Mouse (Mus musculus): ENCODE results near the gene Slc35a3. TPM values are rescaled to one million over a fixed set of nuclear protein-coding genes. Genes with fewer than 3 reads are reported as not detected.

Gene Slc35a3
- polyA plus RNA-seq, 1 experiment from 2014 or later: 21.7 TPM

DNA sequence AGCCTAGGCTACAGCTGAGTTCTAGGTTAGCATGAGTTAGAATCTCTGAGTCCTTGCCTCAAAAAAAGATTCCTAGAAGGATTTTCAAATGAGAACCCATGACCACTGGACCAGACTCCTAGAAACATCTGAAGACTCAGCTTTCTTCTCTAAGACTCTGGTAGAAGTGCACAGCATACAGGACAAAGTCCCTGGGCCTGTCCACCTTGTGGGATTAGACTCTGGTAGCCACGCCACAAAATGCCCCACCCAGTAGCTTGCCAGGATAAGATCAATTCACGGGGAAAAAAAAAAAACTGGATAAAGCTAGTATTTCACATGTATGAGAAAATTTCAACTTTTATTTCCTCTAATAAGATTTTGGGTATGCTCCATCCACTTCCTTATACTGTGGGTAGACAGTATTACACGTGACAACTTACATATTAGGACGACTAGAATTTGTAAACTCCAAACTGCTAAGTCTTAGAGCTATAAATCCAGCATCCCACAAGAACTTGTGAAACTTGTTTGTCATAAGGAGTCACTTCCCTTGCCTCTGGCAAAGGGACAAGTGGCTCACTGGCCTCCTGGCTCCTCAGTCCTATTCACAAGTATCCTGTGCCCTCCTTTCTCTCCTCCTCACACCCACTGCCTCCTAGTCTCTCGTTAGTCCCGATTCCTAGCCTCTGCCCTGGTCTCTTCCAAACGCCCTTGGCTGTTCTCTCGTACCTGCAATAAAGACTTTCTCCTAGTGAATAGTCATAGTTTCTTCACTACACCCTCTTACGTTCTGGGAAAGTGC lies 74.7 kb downstream of the Slc35a3 start:
- no peak overlapping the region; the same call in 1 of the 2 replicates for H3K27ac ChIP-seq
- H3K36me3 ChIP-seq (ENCODE audit: inconsistent target): peaks cover 39% of the 10 kb centered on the region
- 71% methylated on average over 9 of the region's 9 CpGs for WGBS (ENCODE audit: missing documents)
- H3K4me3 ChIP-seq (ENCODE audit: inconsistent target): no peak overlapping the region
- no peaks in the 10 kb centered on the region for H3K79me2 ChIP-seq (ENCODE audit: inconsistent target)

DNA sequence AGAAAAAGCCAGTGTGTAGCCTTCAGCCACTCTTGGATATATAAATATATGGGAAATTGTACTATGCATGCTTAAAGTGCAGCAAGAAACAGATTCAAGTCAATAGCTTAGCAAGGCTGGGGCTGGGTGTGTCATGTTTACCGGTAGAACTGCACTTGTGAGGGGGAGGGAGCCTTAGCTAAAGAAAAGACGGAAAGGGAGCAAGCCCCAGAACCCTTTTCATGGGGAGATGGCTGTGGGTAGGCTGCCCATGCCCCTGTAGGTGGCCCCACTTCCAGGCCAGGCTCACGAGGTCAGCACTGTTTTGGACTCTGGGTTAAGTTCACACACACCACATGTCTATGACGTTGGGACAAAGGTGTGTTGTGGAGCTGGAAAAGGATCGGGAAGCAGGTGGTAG lies 76.8 kb downstream of the Slc35a3 start:
- Histone ChIP-seq H3K27ac (no peak overlapping the region), H3K4me3 (ENCODE audit: inconsistent target) (no peak overlapping the region), H3K79me2 (ENCODE audit: inconsistent target) (no peaks in the 10 kb centered on the region), H3K36me3 (ENCODE audit: inconsistent target) (peaks cover 40% of the 10 kb centered on the region)
- WGBS (ENCODE audit: missing documents): 87% methylated on average over 4 of the region's 5 CpGs

DNA sequence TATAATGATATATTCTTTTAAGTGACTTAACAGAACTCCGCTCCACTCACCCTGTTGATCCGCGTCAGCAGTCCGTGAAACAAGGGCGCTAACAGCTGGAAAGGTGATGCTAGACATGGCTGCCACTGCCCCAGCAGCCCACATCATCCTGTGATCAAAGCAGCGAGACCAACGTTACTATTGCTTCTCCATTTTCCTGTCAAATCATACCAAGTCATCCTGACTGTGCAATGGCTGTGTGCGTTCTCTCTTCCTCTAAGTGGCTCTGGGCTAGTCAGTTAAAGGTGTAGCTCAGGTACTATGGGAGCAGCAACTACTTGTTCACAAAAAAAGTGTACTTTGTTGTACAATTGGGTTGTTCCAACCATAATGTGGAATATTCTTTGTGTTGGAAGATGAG lies 77.8 kb downstream of the Slc35a3 start:
- WGBS (ENCODE audit: missing documents): 63% methylated on average over 8 of the region's 8 CpGs
- H3K79me2 ChIP-seq (ENCODE audit: inconsistent target): no peaks in the 10 kb centered on the region
- no peak overlapping the region for H3K4me3 ChIP-seq (ENCODE audit: inconsistent target)
- H3K27ac ChIP-seq: peak overlapping the region; percentile 22; the same call in 1 of the 2 replicates
- H3K36me3 ChIP-seq (ENCODE audit: inconsistent target): peaks cover 30% of the 10 kb centered on the region

DNA sequence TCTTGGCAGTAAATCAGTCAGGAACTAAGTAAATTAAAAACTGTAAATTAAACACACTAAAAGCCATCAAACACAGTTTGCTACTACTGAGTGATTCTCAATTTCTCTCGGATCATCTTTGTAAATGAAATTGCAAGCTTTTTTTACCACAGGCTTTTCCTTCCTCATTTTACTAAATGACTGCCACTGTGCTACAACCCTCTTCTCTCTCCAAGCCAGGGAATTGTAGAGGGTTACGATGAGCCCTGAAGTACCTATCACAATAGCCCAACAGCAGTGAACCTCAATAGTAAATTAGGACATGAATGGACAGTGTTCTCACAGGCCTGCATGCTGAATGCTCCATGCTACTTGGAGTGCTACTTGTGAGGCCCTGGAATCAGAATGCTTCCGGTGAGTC lies 78.5 kb downstream of the Slc35a3 start:
- 38% methylated on average over 3 of the region's 3 CpGs for WGBS (ENCODE audit: missing documents)
- Histone ChIP-seq H3K27ac (peak overlapping the region; percentile 22), H3K79me2 (ENCODE audit: inconsistent target) (no peaks in the 10 kb centered on the region), H3K36me3 (ENCODE audit: inconsistent target) (peaks cover 26% of the 10 kb centered on the region), H3K4me3 (ENCODE audit: inconsistent target) (no peak overlapping the region)

DNA sequence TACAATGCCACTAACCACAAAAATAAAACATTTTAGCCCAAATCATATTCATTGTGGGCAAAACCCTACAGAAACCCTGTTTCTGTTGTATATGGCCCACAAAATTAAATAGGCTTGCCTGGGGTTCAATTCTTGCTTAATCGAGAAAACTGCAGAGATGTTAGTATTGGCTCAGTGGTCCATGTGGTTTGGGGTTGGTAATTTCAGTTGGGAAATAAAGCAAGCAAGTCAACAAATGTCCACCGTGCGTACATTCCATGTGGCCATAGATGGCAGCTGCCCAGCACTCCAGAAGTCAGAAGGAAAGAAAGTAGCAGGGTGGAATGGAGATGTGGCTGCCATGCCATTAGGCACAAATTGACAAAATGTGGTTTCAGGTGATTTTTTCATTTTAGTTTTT lies 79.7 kb downstream of the Slc35a3 start:
- H3K79me2 ChIP-seq (ENCODE audit: inconsistent target): no peaks in the 10 kb centered on the region
- peaks cover 26% of the 10 kb centered on the region for H3K36me3 ChIP-seq (ENCODE audit: inconsistent target)
- WGBS (ENCODE audit: missing documents): 37% methylated on average over 3 of the region's 3 CpGs
- no peak overlapping the region for H3K4me3 ChIP-seq (ENCODE audit: inconsistent target)
- no peak overlapping the region for H3K27ac ChIP-seq

DNA sequence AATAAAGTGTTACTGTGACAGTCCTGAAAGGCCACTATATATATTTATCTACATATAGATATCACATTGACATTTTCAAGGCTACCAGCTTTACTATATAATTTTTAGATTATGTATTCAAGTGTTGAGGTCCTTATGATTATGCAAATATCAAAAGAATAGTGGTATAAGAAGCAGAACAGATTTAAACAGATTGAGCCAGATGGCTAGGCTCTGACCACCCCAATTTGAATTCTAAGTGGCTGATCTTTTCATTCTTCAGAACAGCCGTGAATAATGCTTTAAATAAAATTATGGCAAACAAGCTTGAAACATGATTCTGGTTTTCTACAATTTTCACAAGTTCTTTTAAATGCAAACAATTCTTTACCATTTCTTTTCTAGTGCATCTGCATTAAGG lies 81.2 kb downstream of the Slc35a3 start:
- no peak overlapping the region for H3K4me3 ChIP-seq (ENCODE audit: inconsistent target)
- H3K27ac ChIP-seq: no peak overlapping the region
- H3K36me3 ChIP-seq (ENCODE audit: inconsistent target): peaks cover 23% of the 10 kb centered on the region
- no peaks in the 10 kb centered on the region for H3K79me2 ChIP-seq (ENCODE audit: inconsistent target)
- 92% methylated on average over 1 of the region's 1 CpGs for WGBS (ENCODE audit: missing documents)

DNA sequence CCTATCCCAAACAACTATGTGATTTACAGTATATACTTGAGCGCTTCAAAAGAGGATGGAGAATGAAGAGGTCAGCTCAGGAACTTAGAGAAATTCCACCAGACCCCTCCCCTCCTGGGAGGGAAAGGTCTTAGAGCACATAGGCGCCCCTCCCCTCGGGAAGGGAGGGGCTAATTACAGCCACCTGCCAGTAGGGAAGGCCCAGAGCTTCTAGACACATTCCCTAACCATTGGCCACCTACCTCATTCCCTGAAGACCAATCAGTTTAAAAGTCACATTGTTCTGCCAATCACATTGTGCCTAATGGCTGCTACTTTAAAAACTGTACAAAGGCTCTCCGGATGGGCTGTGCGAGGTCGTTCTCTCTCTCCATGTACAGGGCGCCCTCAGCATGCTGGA lies 90.0 kb downstream of the Slc35a3 start:
- no peak overlapping the region for H3K4me3 ChIP-seq (ENCODE audit: inconsistent target)
- H3K36me3 ChIP-seq (ENCODE audit: inconsistent target): 0 out of 2 replicates have a peak, but pooled peaks cover 4% of the 10 kb centered on the region
- H3K27ac ChIP-seq: no peak overlapping the region
- WGBS (ENCODE audit: missing documents): 95% methylated on average over 7 of the region's 7 CpGs
- no peaks in the 10 kb centered on the region for H3K79me2 ChIP-seq (ENCODE audit: inconsistent target)

DNA sequence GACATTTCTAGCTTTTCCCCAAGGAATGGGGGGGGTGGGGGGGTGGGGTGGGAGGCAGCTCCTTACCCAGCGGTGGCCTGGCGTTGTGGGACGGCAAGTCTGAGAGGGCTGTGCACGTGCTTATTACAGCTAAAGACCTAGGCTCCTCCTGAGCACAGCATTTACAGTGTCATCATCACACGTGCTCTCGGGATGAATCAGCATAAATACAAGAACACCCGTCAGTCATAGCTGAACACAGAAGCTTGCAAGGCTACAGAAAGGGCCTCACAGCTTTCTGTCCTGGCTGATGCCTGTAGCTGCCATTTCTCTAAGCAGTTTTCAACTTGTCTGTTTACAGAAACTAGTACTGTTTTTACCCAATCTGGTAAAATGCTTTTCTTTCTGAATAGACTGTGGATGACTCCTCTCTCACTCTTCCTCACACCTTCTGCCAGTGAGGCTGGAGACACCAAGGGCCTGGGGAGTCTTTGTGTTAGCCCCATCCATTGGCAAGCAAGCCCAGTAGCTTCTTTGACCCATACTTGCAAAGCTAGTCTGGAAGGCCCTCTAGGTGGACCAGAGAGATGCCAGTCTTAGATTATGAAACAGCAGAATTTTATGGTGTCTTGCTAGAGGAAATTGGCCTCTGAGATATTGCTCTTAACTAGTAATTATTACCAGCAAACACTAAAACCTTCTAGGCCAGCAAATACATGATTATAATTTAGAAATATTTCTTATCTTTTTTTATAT lies 91.8 kb downstream of the Slc35a3 start:
- Histone ChIP-seq H3K4me3 (ENCODE audit: inconsistent target) (no peak overlapping the region), H3K79me2 (ENCODE audit: inconsistent target) (no peaks in the 10 kb centered on the region), H3K36me3 (ENCODE audit: inconsistent target) (0 out of 2 replicates have a peak, but pooled peaks cover 4% of the 10 kb centered on the region), H3K27ac (no peak overlapping the region)
- WGBS (ENCODE audit: missing documents): 59% methylated on average over 7 of the region's 7 CpGs

Other genes starting within 250 kb of the Slc35a3 start
- gene Rtca, start 204.6 kb downstream of the Slc35a3 start, polyA plus RNA-seq (2018): 15.1 to 29.7 TPM (median 23.7 TPM) in 3 replicates
- gene Dbt, start 199.8 kb downstream of the Slc35a3 start, polyA plus RNA-seq (2018): 10.3 to 14.6 TPM (median 12.6 TPM) in 3 replicates
- 1.9 to 10.2 TPM (median 2.7 TPM) in 3 replicates for gene Lrrc39, start 149.9 kb downstream of the Slc35a3 start, polyA plus RNA-seq (2018)
- 6.4 to 7.6 TPM (median 6.7 TPM) in 3 replicates for gene Sass6, start 117.8 kb downstream of the Slc35a3 start, polyA plus RNA-seq (2018)
- gene Trmt13, start 98.2 kb downstream of the Slc35a3 start, polyA plus RNA-seq (2018): 7.4 to 9.9 TPM (median 9.7 TPM) in 3 replicates
- gene Mfsd14a, start 50.2 kb downstream of the Slc35a3 start, polyA plus RNA-seq (2018): 40.3 to 52.4 TPM (median 44.3 TPM) in 3 replicates
- not detected in 3 replicates for gene Gm43191, start 31.6 kb downstream of the Slc35a3 start, polyA plus RNA-seq (2018)
- gene Agl, start 95.3 kb upstream of the Slc35a3 start, polyA plus RNA-seq (2018): 13.0 to 14.4 TPM (median 13.4 TPM) in 3 replicates
- 36.7 to 47.0 TPM (median 44.3 TPM) in 3 replicates for gene Frrs1, start 146.6 kb upstream of the Slc35a3 start, polyA plus RNA-seq (2018)